Mouse (Mus musculus) adrenal gland, adult 8-10 months (tissue): ENCODE measurements at regions not wholly inside any gene's neighbourhood (a gene's known extent, or its start where the extent isn't known, plus 50 kb on each side); places are given as distances from the start of the nearest gene placed in this dataset.

Experiments used
- DNase-seq: peaks from one replicate; pipeline ENCODE4 v3.0.0; 2022

- no peak for DNase-seq
These were observed 113.4 kb upstream of the C1qtnf3 start for GRCm38 (mm10) chr15:10838584-10839288.

- no peak for DNase-seq
These were observed 111.5 kb upstream of the C1qtnf3 start for GRCm38 (mm10) chr15:10840621-10841034.

- no peak for DNase-seq
These were observed 109.0 kb upstream of the C1qtnf3 start for GRCm38 (mm10) chr15:10843060-10843695.

- no peak for DNase-seq
These were observed 105.4 kb upstream of the C1qtnf3 start for GRCm38 (mm10) chr15:10846722-10847121.

GRCm38 (mm10) chr15:10864004-10864775 lies 87.9 kb upstream of the C1qtnf3 start:
- DNase-seq, result no peak

GRCm38 (mm10) chr15:10865109-10865508 lies 87.0 kb upstream of the C1qtnf3 start:
- DNase-seq, result no peak

GRCm38 (mm10) chr15:10866794-10867193 lies 85.3 kb upstream of the C1qtnf3 start:
- no peak for DNase-seq

- DNase-seq, result no peak
These were observed 84.0 kb upstream of the C1qtnf3 start for GRCm38 (mm10) chr15:10868115-10868514.

GRCm38 (mm10) chr15:10868716-10869585 lies 83.2 kb upstream of the C1qtnf3 start:
- no peak for DNase-seq

- DNase-seq, result peak; percentile 18
These were observed 82.3 kb upstream of the C1qtnf3 start for GRCm38 (mm10) chr15:10869879-10870278.

GRCm38 (mm10) chr15:10872322-10872967 lies 79.7 kb upstream of the C1qtnf3 start:
- no peak for DNase-seq

- DNase-seq, result no peak
These were observed 75.8 kb upstream of the C1qtnf3 start for GRCm38 (mm10) chr15:10876328-10876727.

GRCm38 (mm10) chr15:10881726-10882125 lies 70.4 kb upstream of the C1qtnf3 start:
- no peak for DNase-seq

- DNase-seq, result no peak
These were observed 64.1 kb upstream of the C1qtnf3 start for GRCm38 (mm10) chr15:10887990-10888389.

GRCm38 (mm10) chr15:10890220-10890921 lies 61.8 kb upstream of the C1qtnf3 start:
- DNase-seq, result peak; percentile 74

GRCm38 (mm10) chr15:10898309-10898708 lies 53.8 kb upstream of the C1qtnf3 start:
- DNase-seq, result no peak

GRCm38 (mm10) chr15:10898715-10899486 lies 53.2 kb upstream of the C1qtnf3 start:
- DNase-seq, result no peak

- no peak for DNase-seq
These were observed 52.2 kb upstream of the C1qtnf3 start for GRCm38 (mm10) chr15:10899904-10900303.

GRCm38 (mm10) chr15:10901075-10901474 lies 51.1 kb upstream of the C1qtnf3 start:
- no peak for DNase-seq

GRCm38 (mm10) chr15:10901745-10902262 lies 50.3 kb upstream of the C1qtnf3 start:
- DNase-seq, result no peak
